ENCODE assay signal across 8 mouse cellular contexts in genomic region chr14:12575105-12575504, GRCm38 (mm10).
A peak's percentile ranks its signal among the peaks of the same experiment; 100 is the strongest.
DNase-seq lines count a peak whose midpoint lies in the region; ATAC-seq lines count a peak whose summit lies in the region.

No protein-coding gene starts in this region.

- H3K4me2 ChIP-seq in heart, embryonic 11.5 days, result no peak overlapping the region
- no peak overlapping the region for H3K4me2 ChIP-seq in forebrain, embryonic 13.5 days
- H3K4me2 ChIP-seq in midbrain, embryonic 16.5 days (ENCODE audit: low read length), result no peak overlapping the region

- peak; percentile 2 to 53 for DNase-seq in heart, adult 18-20 months
- DNase-seq in A20 (ENCODE audit: low read depth, low spot score), result peak; percentile 2
- DNase-seq in c-Kit-positive CD71-positive TER-119-negative erythroid progenitor cells, embryonic 14.5 days (ENCODE audit: low read depth), result peak; percentile 6
- peak; percentile 38 for DNase-seq in layer of hippocampus, adult 9-11 months

- H3K4me3 ChIP-seq in heart, embryonic 11.5 days (ENCODE audit: low read depth, low read length), result no peak overlapping the region
- no peak overlapping the region for H3K4me3 ChIP-seq in forebrain, embryonic 13.5 days
- no peak overlapping the region for H3K4me3 ChIP-seq in midbrain, embryonic 16.5 days (ENCODE audit: low read depth, low read length)

- no peak overlapping the region for H3K9ac ChIP-seq in heart, embryonic 11.5 days (ENCODE audit: low read depth, low read length)
- no peak overlapping the region for H3K9ac ChIP-seq in forebrain, embryonic 13.5 days
- H3K9ac ChIP-seq in midbrain, embryonic 16.5 days (ENCODE audit: low read depth, low read length), result no peak overlapping the region

- ATAC-seq in heart, embryonic 11.5 days (replicated peaks; ENCODE audit: insufficient number of reproducible peaks, low FRiP score, low TSS enrichment), result no peak
- ATAC-seq in forebrain, embryonic 13.5 days, result peak; percentile 67; the same call in 1 of the 2 replicates
- peak; percentile 54; the same call in 1 of the 2 replicates for ATAC-seq in midbrain, embryonic 16.5 days
- no peak for ATAC-seq in inflammation-experienced regulatory T-cells, adult 6 months

- no peak overlapping the region for H3K27ac ChIP-seq in heart, embryonic 11.5 days (ENCODE audit: low read depth, low read length)
- H3K27ac ChIP-seq in forebrain, embryonic 13.5 days, result no peak overlapping the region
- no peak overlapping the region for H3K27ac ChIP-seq in midbrain, embryonic 16.5 days (ENCODE audit: low read length)

- no peaks in the 10 kb centered on the region for H3K27me3 ChIP-seq in heart, embryonic 11.5 days (ENCODE audit: control insufficient read depth, insufficient read depth, low read length)
- no peaks in the 10 kb centered on the region for H3K27me3 ChIP-seq in forebrain, embryonic 13.5 days
- no peaks in the 10 kb centered on the region for H3K27me3 ChIP-seq in midbrain, embryonic 16.5 days (ENCODE audit: control insufficient read depth, insufficient read depth, low read depth, low read length)

- no peaks in the 10 kb centered on the region for H3K4me1 ChIP-seq in heart, embryonic 11.5 days (ENCODE audit: control insufficient read depth, insufficient read depth, low read length)
- H3K4me1 ChIP-seq in forebrain, embryonic 13.5 days, result no peaks in the 10 kb centered on the region
- H3K4me1 ChIP-seq in midbrain, embryonic 16.5 days (ENCODE audit: control insufficient read depth, insufficient read depth, low read length), result 0 out of 2 replicates have a peak, but pooled peaks cover 3% of the 10 kb centered on the region

- 24% methylated on average over 3 of the region's 3 CpGs for WGBS in heart, embryonic 11.5 days (ENCODE audit: insufficient replicate concordance)
- 20% methylated on average over 3 of the region's 3 CpGs for whole genome bisulfite sequencing in forebrain, embryonic 13.5 days
- WGBS in midbrain, embryonic 16.5 days, result 18% methylated on average over 3 of the region's 3 CpGs

- H3K36me3 ChIP-seq in heart, embryonic 11.5 days (ENCODE audit: control insufficient read depth, insufficient read depth, low read length), result no peaks in the 10 kb centered on the region
- H3K36me3 ChIP-seq in forebrain, embryonic 13.5 days (ENCODE audit: poor library complexity, severe bottlenecking), result no peaks in the 10 kb centered on the region
- H3K36me3 ChIP-seq in midbrain, embryonic 16.5 days (ENCODE audit: control insufficient read depth, insufficient read depth, low read length), result no peaks in the 10 kb centered on the region

- no peaks in the 10 kb centered on the region for H3K9me3 ChIP-seq in heart, embryonic 11.5 days (replicated peaks; ENCODE audit: control insufficient read depth, low read length)
- H3K9me3 ChIP-seq in forebrain, embryonic 13.5 days (replicated peaks), result no peaks in the 10 kb centered on the region
- no peaks in the 10 kb centered on the region for H3K9me3 ChIP-seq in midbrain, embryonic 16.5 days (replicated peaks; ENCODE audit: control insufficient read depth, low read length, poor library complexity, severe bottlenecking)

Comparison
In these comparisons a context has a peak if more than half of its experiments do, and no peak if none do; other contexts are left out.
1. ATAC-seq: peak in forebrain, embryonic 13.5 days (single experiment) and midbrain, embryonic 16.5 days (single experiment); none in heart, embryonic 11.5 days (single experiment) and inflammation-experienced regulatory T-cells, adult 6 months (single experiment).
2. Peak in every context shown above with its lines, with median percentiles within 50 percentile points of each other: DNase-seq.